Mouse (Mus musculus) heart, adult 11 months (tissue): ENCODE data around the gene Olfr164.

Experiments
- DNase-seq: peaks from one replicate; pipeline ENCODE4 v3.0.0; 2022

The Olfr164 gene

GRCm38 (mm10) chr16:19313964-19314363, at the start of gene Olfr164:
Gene Olfr164 (minus strand): TSS chr16:19314064.
- DNase-seq, result no peak

- DNase-seq, result no peak
Observed at GRCm38 (mm10) chr16:19349111-19349510, 35.2 kb upstream of the Olfr164 start.

- DNase-seq, result no peak
Observed at GRCm38 (mm10) chr16:19263235-19263634, 50.6 kb downstream of the Olfr164 start.

- DNase-seq, result no peak
Observed at GRCm38 (mm10) chr16:19260780-19261179, 53.1 kb downstream of the Olfr164 start.

GRCm38 (mm10) chr16:19245835-19246234, 68.0 kb downstream of the Olfr164 start:
- no peak for DNase-seq

- DNase-seq, result no peak
Observed at GRCm38 (mm10) chr16:19241539-19242025, 72.3 kb downstream of the Olfr164 start.

GRCm38 (mm10) chr16:19240792-19241538, 72.9 kb downstream of the Olfr164 start:
- DNase-seq, result no peak

- DNase-seq, result no peak
Observed at GRCm38 (mm10) chr16:19236719-19237118, 77.1 kb downstream of the Olfr164 start.
